Mouse (Mus musculus): ENCODE measurements around the gene Slc5a4a. TPM values are rescaled to one million over a fixed set of nuclear protein-coding genes. Genes with fewer than 3 reads are reported as not detected.

Gene Slc5a4a
- polyA plus RNA-seq (2012; rRNA removed), result 0.18 and 0.37 TPM in 2 replicates

- DNase-seq (ENCODE audit: low read depth), result no peak
- TF ChIP-seq CTCF (IDR thresholded peaks at IDR 0.05; ENCODE audit: borderline replicate concordance, extremely low read depth, insufficient read depth, insufficient read length) (no peak), POLR2A (IDR thresholded peaks at IDR 0.05; ENCODE audit: borderline replicate concordance, extremely low read depth, insufficient read depth, insufficient read length, poor library complexity, severe bottlenecking) (no peak)
Observed at GRCm38 (mm10) chr10:76147278-76147677, at the start of gene Slc5a4a. Gene Slc5a4a (plus strand): TSS chr10:76147451.

GRCm38 (mm10) chr10:76110861-76111260 is 36.4 kb upstream of the Slc5a4a start, which contains the start of gene Slc5a4b:
Gene Slc5a4b (minus strand): TSS chr10:76110961.
- no peak for DNase-seq (ENCODE audit: low read depth)
- TF ChIP-seq CTCF (IDR thresholded peaks at IDR 0.05; ENCODE audit: borderline replicate concordance, extremely low read depth, insufficient read depth, insufficient read length), result no peak
- no peak for TF ChIP-seq POLR2A (IDR thresholded peaks at IDR 0.05; ENCODE audit: borderline replicate concordance, extremely low read depth, insufficient read depth, insufficient read length, poor library complexity, severe bottlenecking)

GRCm38 (mm10) chr10:76117966-76118365 is 29.3 kb upstream of the Slc5a4a start:
- no peak for TF ChIP-seq POLR2A (IDR thresholded peaks at IDR 0.05; ENCODE audit: borderline replicate concordance, extremely low read depth, insufficient read depth, insufficient read length, poor library complexity, severe bottlenecking)
- peak; percentile 58; the same call in 1 of the 2 replicates for TF ChIP-seq CTCF (IDR thresholded peaks at IDR 0.05; ENCODE audit: borderline replicate concordance, extremely low read depth, insufficient read depth, insufficient read length)
- DNase-seq (ENCODE audit: low read depth), result peak; percentile 18

- DNase-seq (ENCODE audit: low read depth), result peak; percentile 17
Observed at GRCm38 (mm10) chr10:76118741-76119140, 28.5 kb upstream of the Slc5a4a start.

GRCm38 (mm10) chr10:76120124-76120711 is 27.0 kb upstream of the Slc5a4a start:
- DNase-seq (ENCODE audit: low read depth), result peak; percentile 74
- TF ChIP-seq POLR2A (IDR thresholded peaks at IDR 0.05; ENCODE audit: borderline replicate concordance, extremely low read depth, insufficient read depth, insufficient read length, poor library complexity, severe bottlenecking) (no peak), CTCF (IDR thresholded peaks at IDR 0.05; ENCODE audit: borderline replicate concordance, extremely low read depth, insufficient read depth, insufficient read length) (no peak)

More at GRCm38 (mm10) chr10:76118741-76119140, 28.5 kb upstream of the Slc5a4a start:
- TF ChIP-seq POLR2A (IDR thresholded peaks at IDR 0.05; ENCODE audit: borderline replicate concordance, extremely low read depth, insufficient read depth, insufficient read length, poor library complexity, severe bottlenecking), result no peak
- peak; percentile 44; the same call in 1 of the 2 replicates for TF ChIP-seq CTCF (IDR thresholded peaks at IDR 0.05; ENCODE audit: borderline replicate concordance, extremely low read depth, insufficient read depth, insufficient read length)

- no peak for DNase-seq (ENCODE audit: low read depth)
- TF ChIP-seq CTCF (IDR thresholded peaks at IDR 0.05; ENCODE audit: borderline replicate concordance, extremely low read depth, insufficient read depth, insufficient read length) (no peak), POLR2A (IDR thresholded peaks at IDR 0.05; ENCODE audit: borderline replicate concordance, extremely low read depth, insufficient read depth, insufficient read length, poor library complexity, severe bottlenecking) (no peak)
Observed at GRCm38 (mm10) chr10:76121495-76121894, 25.8 kb upstream of the Slc5a4a start.

- DNase-seq (ENCODE audit: low read depth), result peak; percentile 66
- no peak for TF ChIP-seq CTCF (IDR thresholded peaks at IDR 0.05; ENCODE audit: borderline replicate concordance, extremely low read depth, insufficient read depth, insufficient read length)
- TF ChIP-seq POLR2A (IDR thresholded peaks at IDR 0.05; ENCODE audit: borderline replicate concordance, extremely low read depth, insufficient read depth, insufficient read length, poor library complexity, severe bottlenecking), result no peak
Observed at GRCm38 (mm10) chr10:76132506-76132905, 14.7 kb upstream of the Slc5a4a start.

- no peak for DNase-seq (ENCODE audit: low read depth)
- TF ChIP-seq CTCF (IDR thresholded peaks at IDR 0.05; ENCODE audit: borderline replicate concordance, extremely low read depth, insufficient read depth, insufficient read length), result no peak
- TF ChIP-seq POLR2A (IDR thresholded peaks at IDR 0.05; ENCODE audit: borderline replicate concordance, extremely low read depth, insufficient read depth, insufficient read length, poor library complexity, severe bottlenecking), result no peak
Observed at GRCm38 (mm10) chr10:76136318-76136717, 10.9 kb upstream of the Slc5a4a start.

GRCm38 (mm10) chr10:76146846-76147245 is 405 bp upstream of the Slc5a4a start:
- DNase-seq (ENCODE audit: low read depth), result no peak
- no peak for TF ChIP-seq POLR2A (IDR thresholded peaks at IDR 0.05; ENCODE audit: borderline replicate concordance, extremely low read depth, insufficient read depth, insufficient read length, poor library complexity, severe bottlenecking)
- no peak for TF ChIP-seq CTCF (IDR thresholded peaks at IDR 0.05; ENCODE audit: borderline replicate concordance, extremely low read depth, insufficient read depth, insufficient read length)

- no peak for TF ChIP-seq POLR2A (IDR thresholded peaks at IDR 0.05; ENCODE audit: borderline replicate concordance, extremely low read depth, insufficient read depth, insufficient read length, poor library complexity, severe bottlenecking)
- no peak for TF ChIP-seq CTCF (IDR thresholded peaks at IDR 0.05; ENCODE audit: borderline replicate concordance, extremely low read depth, insufficient read depth, insufficient read length)
- no peak for DNase-seq (ENCODE audit: low read depth)
Observed at GRCm38 (mm10) chr10:76155911-76156310, 8.7 kb downstream of the Slc5a4a start.

GRCm38 (mm10) chr10:76157528-76157927 is 10.3 kb downstream of the Slc5a4a start:
- no peak for DNase-seq (ENCODE audit: low read depth)
- TF ChIP-seq POLR2A (IDR thresholded peaks at IDR 0.05; ENCODE audit: borderline replicate concordance, extremely low read depth, insufficient read depth, insufficient read length, poor library complexity, severe bottlenecking) (no peak), CTCF (IDR thresholded peaks at IDR 0.05; ENCODE audit: borderline replicate concordance, extremely low read depth, insufficient read depth, insufficient read length) (no peak)

- TF ChIP-seq POLR2A (IDR thresholded peaks at IDR 0.05; ENCODE audit: borderline replicate concordance, extremely low read depth, insufficient read depth, insufficient read length, poor library complexity, severe bottlenecking) (no peak), CTCF (IDR thresholded peaks at IDR 0.05; ENCODE audit: borderline replicate concordance, extremely low read depth, insufficient read depth, insufficient read length) (no peak)
Observed at GRCm38 (mm10) chr10:76158009-76158408, 10.8 kb downstream of the Slc5a4a start.

More at GRCm38 (mm10) chr10:76158009-76158408, 10.8 kb downstream of the Slc5a4a start:
- DNase-seq (ENCODE audit: low read depth), result no peak
